Mouse (Mus musculus): ENCODE measurements around the gene Ncor2. TPM values are rescaled to one million over a fixed set of nuclear protein-coding genes. Genes with fewer than 3 reads are reported as not detected.

Ncor2 gene
- total and polyA plus RNA-seq, 3 experiments, result 5.0 to 46.8 TPM; not detected in 1

GRCm38 (mm10) chr5:125069916-125070315 lies 109.1 kb downstream of the Ncor2 start:
- Histone ChIP-seq H3K4me1 (ENCODE audit: control insufficient read depth in 1 of 2, insufficient read depth in 2 of 2, low read length in 2 of 2) (0 out of 4 replicates have a peak, but pooled peaks cover 0 to 3% of the 10 kb centered on the region in 2 experiments), H3K79me2 (ENCODE audit: control insufficient read depth, insufficient read depth, low read length, poor library complexity) (no peaks in the 10 kb centered on the region), H3K4me3 (ENCODE audit: control insufficient read depth in 1 of 2, insufficient read depth in 1 of 2, low read depth in 2 of 2, low read length in 2 of 2) (no peak overlapping the region), H3K27ac (ENCODE audit: control insufficient read depth, low read depth, low read length) (no peak overlapping the region), H3K9ac (ENCODE audit: control insufficient read depth, low read depth, low read length, poor library complexity, severe bottlenecking) (no peak overlapping the region), H3K9me3 (replicated peaks; ENCODE audit: insufficient read depth, low read length) (no peaks in the 10 kb centered on the region), H3K27me3 (ENCODE audit: control insufficient read depth in 1 of 2, insufficient read depth in 2 of 2, low read length in 2 of 2) (no peaks in the 10 kb centered on the region), H3K36me3 (ENCODE audit: control insufficient read depth in 1 of 2, insufficient read depth in 2 of 2, low read length in 2 of 2) (no peaks in the 10 kb centered on the region; a peak in 1 of 4 replicates)
- DNase-seq (ENCODE audit: low read depth, low spot score), result no peak
- TF ChIP-seq ZKSCAN1 (IDR thresholded peaks at IDR 0.05; ENCODE audit: low read depth, low read length) (no peak), ETS1 (IDR thresholded peaks at IDR 0.05; ENCODE audit: low read depth, low read length) (no peak), MAZ (IDR thresholded peaks at IDR 0.05; ENCODE audit: low read depth, low read length) (no peak), UBTF (IDR thresholded peaks at IDR 0.05; ENCODE audit: borderline replicate concordance, insufficient read depth, low read depth, low read length) (no peak), ZMIZ1 (IDR thresholded peaks at IDR 0.05; ENCODE audit: low read depth, low read length) (no peak), NRF1 (IDR thresholded peaks at IDR 0.05; ENCODE audit: insufficient read depth, low read depth, low read length, poor library complexity, severe bottlenecking) (no peak), NELFE (IDR thresholded peaks at IDR 0.05; ENCODE audit: low read depth, low read length) (no peak), MAX (IDR thresholded peaks at IDR 0.05; ENCODE audit: low read length) (no peak), CHD2 (IDR thresholded peaks at IDR 0.05; ENCODE audit: low read length) (no peak), RAD21 (IDR thresholded peaks at IDR 0.05; ENCODE audit: low read depth, low read length) (no peak), GATA1 (IDR thresholded peaks at IDR 0.05; ENCODE audit: low read depth, low read length) (no peak), GABPA (IDR thresholded peaks at IDR 0.05; ENCODE audit: low read depth, low read length) (no peak), TAL1 (IDR thresholded peaks at IDR 0.05; ENCODE audit: low read length) (no peak), HCFC1 (IDR thresholded peaks at IDR 0.05; ENCODE audit: low read depth, low read length) (no peak), RCOR1 (IDR thresholded peaks at IDR 0.05; ENCODE audit: low read depth, low read length) (no peak), EP300 (IDR thresholded peaks at IDR 0.05; ENCODE audit: low read depth in 1 of 2, low read length in 2 of 2) (no peak), SIN3A (IDR thresholded peaks at IDR 0.05; ENCODE audit: low read length) (no peak), ZNF384 (IDR thresholded peaks at IDR 0.05; ENCODE audit: low read depth, low read length) (no peak)

- no peak for DNase-seq (ENCODE audit: low read depth, low spot score)
- Histone ChIP-seq H3K4me3 (ENCODE audit: control insufficient read depth in 1 of 2, insufficient read depth in 1 of 2, low read depth in 2 of 2, low read length in 2 of 2) (no peak overlapping the region), H3K4me1 (ENCODE audit: control insufficient read depth in 1 of 2, insufficient read depth in 2 of 2, low read length in 2 of 2) (no peaks in the 10 kb centered on the region), H3K36me3 (ENCODE audit: control insufficient read depth in 1 of 2, insufficient read depth in 2 of 2, low read length in 2 of 2) (no peaks in the 10 kb centered on the region; a peak in 1 of 4 replicates), H3K9ac (ENCODE audit: control insufficient read depth, low read depth, low read length, poor library complexity, severe bottlenecking) (no peak overlapping the region), H3K27ac (ENCODE audit: control insufficient read depth, low read depth, low read length) (no peak overlapping the region), H3K79me2 (ENCODE audit: control insufficient read depth, insufficient read depth, low read length, poor library complexity) (no peaks in the 10 kb centered on the region), H3K27me3 (ENCODE audit: control insufficient read depth in 1 of 2, insufficient read depth in 2 of 2, low read length in 2 of 2) (no peaks in the 10 kb centered on the region), H3K9me3 (replicated peaks; ENCODE audit: insufficient read depth, low read length) (no peaks in the 10 kb centered on the region)
- TF ChIP-seq UBTF (IDR thresholded peaks at IDR 0.05; ENCODE audit: borderline replicate concordance, insufficient read depth, low read depth, low read length) (no peak), RAD21 (IDR thresholded peaks at IDR 0.05; ENCODE audit: low read depth, low read length) (no peak), ZNF384 (IDR thresholded peaks at IDR 0.05; ENCODE audit: low read depth, low read length) (no peak), CHD2 (IDR thresholded peaks at IDR 0.05; ENCODE audit: low read length) (no peak), RCOR1 (IDR thresholded peaks at IDR 0.05; ENCODE audit: low read depth, low read length) (no peak), USF2 (IDR thresholded peaks at IDR 0.05; ENCODE audit: borderline replicate concordance in 1 of 2, insufficient read depth in 1 of 2, low read depth in 1 of 2, low read length in 2 of 2) (no peak)
Measured at GRCm38 (mm10) chr5:125069426-125069825, 109.6 kb downstream of the Ncor2 start.
